Mouse (Mus musculus) T-helper 2 cell (primary cell): ENCODE measurements at regions not wholly inside any gene's neighbourhood (a gene's known extent, or its start where the extent isn't known, plus 50 kb on each side); places are given as distances from the start of the nearest gene placed in this dataset.

Experiments
- in situ Hi-C: fragments of 300-600 bp; cut with MboI, MseI; formaldehyde crosslinking; loops from one replicate; pipeline ENCODE4 v1.15.1; 2025; ENCODE audit warnings: high pct_unique_total_duplicates

- in situ Hi-C loops: no loop called here
Observed at GRCm38 (mm10) chr19:21077771-21078548, 124.0 kb upstream of the Tmc1 start.

- in situ Hi-C loops: no loop called here
Observed at GRCm38 (mm10) chr19:21068381-21068780, 114.4 kb upstream of the Tmc1 start.

- in situ Hi-C loops: no loop called here
Observed at GRCm38 (mm10) chr19:21066432-21067113, 112.6 kb upstream of the Tmc1 start.

- in situ Hi-C loops: no loop called here
Observed at GRCm38 (mm10) chr19:21064902-21065301, 110.9 kb upstream of the Tmc1 start.

- in situ Hi-C loops: no loop called here
Observed at GRCm38 (mm10) chr19:21053597-21054544, 99.9 kb upstream of the Tmc1 start.

- in situ Hi-C loops: no loop called here
Observed at GRCm38 (mm10) chr19:21052771-21053170, 98.8 kb upstream of the Tmc1 start.

- in situ Hi-C loops: no loop called here
Observed at GRCm38 (mm10) chr19:21051872-21052271, 97.9 kb upstream of the Tmc1 start.

- in situ Hi-C loops: no loop called here
Observed at GRCm38 (mm10) chr19:21050994-21051721, 97.2 kb upstream of the Tmc1 start.

GRCm38 (mm10) chr19:21049301-21049700 lies 95.3 kb upstream of the Tmc1 start:
- in situ Hi-C loops: loop anchor here (25.0 kb wide), 1 partner anchor 213 kb away; the partner anchor contains the start of gene Zfand5

- in situ Hi-C loops: loop anchor here (25.0 kb wide), 1 partner anchor 217 kb away; the partner anchor contains the start of gene Zfand5
Observed at GRCm38 (mm10) chr19:21045565-21045964, 91.6 kb upstream of the Tmc1 start.

GRCm38 (mm10) chr19:21043958-21044357 lies 90.0 kb upstream of the Tmc1 start:
- in situ Hi-C loops: loop anchor here (25.0 kb wide), 1 partner anchor 218 kb away; the partner anchor contains the start of gene Zfand5

GRCm38 (mm10) chr19:21042536-21042935 lies 88.5 kb upstream of the Tmc1 start:
- in situ Hi-C loops: loop anchor here (25.0 kb wide), 1 partner anchor 220 kb away; the partner anchor contains the start of gene Zfand5

GRCm38 (mm10) chr19:21037448-21038077 lies 83.6 kb upstream of the Tmc1 start:
- in situ Hi-C loops: loop anchor here (25.0 kb wide), 1 partner anchor 225 kb away; the partner anchor contains the start of gene Zfand5

GRCm38 (mm10) chr19:21036507-21037425 lies 82.8 kb upstream of the Tmc1 start:
- in situ Hi-C loops: loop anchor here (25.0 kb wide), 1 partner anchor 226 kb away; the partner anchor contains the start of gene Zfand5

- in situ Hi-C loops: loop anchor here (25.0 kb wide), 1 partner anchor 227 kb away; the partner anchor contains the start of gene Zfand5
Observed at GRCm38 (mm10) chr19:21035505-21035904, 81.5 kb upstream of the Tmc1 start.

- in situ Hi-C loops: loop anchor here (25.0 kb wide), 1 partner anchor 228 kb away; the partner anchor contains the start of gene Zfand5
Observed at GRCm38 (mm10) chr19:21033991-21034390, 80.0 kb upstream of the Tmc1 start.

GRCm38 (mm10) chr19:21032558-21032957 lies 78.6 kb upstream of the Tmc1 start:
- in situ Hi-C loops: loop anchor here (25.0 kb wide), 1 partner anchor 230 kb away; the partner anchor contains the start of gene Zfand5

- in situ Hi-C loops: loop anchor here (25.0 kb wide), 1 partner anchor 230 kb away; the partner anchor contains the start of gene Zfand5
Observed at GRCm38 (mm10) chr19:21031768-21032308, 77.8 kb upstream of the Tmc1 start.
